Comparison of ENCODE assay signal across 16 mouse cellular contexts in genomic region chr5:32176800-32177199, GRCm38 (mm10). TPM values are rescaled to one million over a fixed set of nuclear protein-coding genes. Genes with fewer than 3 reads are reported as not detected.
"Had no signal": no experiment of that assay in that cellular context is flagged by ENCODE, and none has a peak within 500 bp of the region (broad histone marks: within the 10 kb centered on the region; RNA-seq: fewer than 3 reads in every experiment).

No protein-coding gene starts in this region.

- H3K4me2 ChIP-seq: neural tube, embryonic 13.5 days; neural tube, embryonic 15.5 days; stomach, embryonic 15.5 days had no signal

- H3K4me1 ChIP-seq: neural tube, embryonic 13.5 days; neural tube, embryonic 15.5 days; stomach, embryonic 15.5 days had no signal

- H3K27ac ChIP-seq: neural tube, embryonic 13.5 days; neural tube, embryonic 15.5 days; stomach, embryonic 15.5 days; stomach, postnatal 0 days had no signal

- H3K36me3 ChIP-seq: neural tube, embryonic 13.5 days; neural tube, embryonic 15.5 days; stomach, embryonic 15.5 days had no signal

- H3K4me3 ChIP-seq: neural tube, embryonic 13.5 days; neural tube, embryonic 15.5 days; stomach, embryonic 15.5 days had no signal

- H3K9ac ChIP-seq: neural tube, embryonic 13.5 days; neural tube, embryonic 15.5 days; stomach, embryonic 15.5 days had no signal

- H3K27me3 ChIP-seq: neural tube, embryonic 13.5 days; neural tube, embryonic 15.5 days; stomach, embryonic 15.5 days had no signal

- DNase-seq: retina, postnatal 1 day; right cerebral cortex, adult 18-20 months; right cerebral cortex, postnatal 14 days; right cerebral cortex, postnatal 25 days; right cerebral cortex, postnatal 4 days; spleen, adult 18-20 months; thymus, adult 18-20 months; thymus, adult 2 months; thymus, postnatal 14 days; thymus, postnatal 25 days; thymus, postnatal 36 days had no signal

- H3K9me3 ChIP-seq: neural tube, embryonic 13.5 days; neural tube, embryonic 15.5 days; stomach, embryonic 15.5 days had no signal

RNA-seq across cellular contexts. Expression of gene Plb1, which starts 55.7 kb away (rescaled TPM):
- polyA plus RNA-seq: neural tube, embryonic 13.5 days; neural tube, embryonic 14.5 days; neural tube, embryonic 15.5 days had no signal
